Mouse (Mus musculus) stomach, postnatal 0 days (tissue): Measurements from ENCODE around the gene Gabrb1. TPM values are rescaled to one million over a fixed set of nuclear protein-coding genes. Genes with fewer than 3 reads are reported as not detected.

ENCODE experiments used
- ATAC-seq: fragments of 200-750 bp; cut with Nextera tagmentation; 2 replicates; pipeline ENCODE4 v1.8.0; 2017; ENCODE audit not compliant: low FRiP score, low TSS enrichment
- DNase-seq: peaks from one replicate; pipeline ENCODE4 v3.0.0-alpha.2; 2016; ENCODE audit warnings: low spot score
- H3K27ac ChIP-seq: fragments of 300-500 bp; sonication (generic); replicated peaks from 2 replicates; pipeline ENCODE4 v1.5.1; 2014; ENCODE audit warnings: mild to moderate bottlenecking, control low read depth
- H3K27me3 ChIP-seq: fragments of 300-500 bp; sonication (generic); 2 replicates; pipeline ENCODE4 v1.6.1; 2014; ENCODE audit warnings: low read length; ENCODE audit not compliant: control insufficient read depth, insufficient read depth
- H3K36me3 ChIP-seq: fragments of 300-500 bp; sonication (generic); 2 replicates; pipeline ENCODE4 v1.6.1; 2014; ENCODE audit warnings: low read length, mixed read lengths; ENCODE audit not compliant: control insufficient read depth, insufficient read depth
- H3K4me1 ChIP-seq: fragments of 300-500 bp; sonication (generic); replicated peaks from 2 replicates; pipeline ENCODE4 v1.6.1; 2014; ENCODE audit warnings: antibody characterized with exemption; ENCODE audit not compliant: control insufficient read depth, insufficient read depth
- H3K4me2 ChIP-seq: fragments of 300-500 bp; sonication (generic); replicated peaks from 2 replicates; pipeline ENCODE4 v1.6.1; 2014; ENCODE audit warnings: low read depth, mild to moderate bottlenecking, control low read depth, moderate library complexity
- H3K4me3 ChIP-seq: fragments of 300-500 bp; sonication (generic); 2 replicates; pipeline ENCODE4 v1.5.1; 2014; ENCODE audit warnings: low read depth, low read length, control low read depth
- H3K9ac ChIP-seq: fragments of 300-500 bp; sonication (generic); 2 replicates; pipeline ENCODE4 v1.6.1; 2014; ENCODE audit warnings: mild to moderate bottlenecking, low read length, control low read depth, mixed read lengths
- H3K9me3 ChIP-seq: fragments of 300-500 bp; sonication (generic); 2 replicates; pipeline ENCODE4 v1.6.1; 2016; ENCODE audit warnings: low read length; ENCODE audit not compliant: control insufficient read depth
- CTCF ChIP-seq: IDR thresholded peaks from 2 replicates; pipeline ENCODE4 v1.5.1; 2016; ENCODE audit warnings: antibody characterized with exemption, low read depth, mild to moderate bottlenecking, moderate library complexity
- EP300 ChIP-seq: optimal IDR thresholded peaks from 2 replicates; pipeline ENCODE3; 2016; ENCODE audit warnings: antibody characterized with exemption
- WGBS: fragments of 180-500 bp; shearing (Covaris S2); extraction: QIAGEN DNeasy Blood & Tissue Kit; methylation state at CpG from one replicate; pipeline ENCODE4 v1.1.7; 2014; 5-methylcytosine and 5-hydroxymethylcytosine counted together
- polyA plus RNA-seq: library from polyadenylated mRNA; unstranded; fragments of >200 nt; fragmentation: Nextera tagmentation; extraction: Ambion mirVana; gene quantifications from 2 replicates; pipeline ENCODE4 v1.2.1, GENCODE M21; 2015

Gene Gabrb1
- polyA plus RNA-seq, 1 experiment from 2014 or later = 0.10 TPM

DNA sequence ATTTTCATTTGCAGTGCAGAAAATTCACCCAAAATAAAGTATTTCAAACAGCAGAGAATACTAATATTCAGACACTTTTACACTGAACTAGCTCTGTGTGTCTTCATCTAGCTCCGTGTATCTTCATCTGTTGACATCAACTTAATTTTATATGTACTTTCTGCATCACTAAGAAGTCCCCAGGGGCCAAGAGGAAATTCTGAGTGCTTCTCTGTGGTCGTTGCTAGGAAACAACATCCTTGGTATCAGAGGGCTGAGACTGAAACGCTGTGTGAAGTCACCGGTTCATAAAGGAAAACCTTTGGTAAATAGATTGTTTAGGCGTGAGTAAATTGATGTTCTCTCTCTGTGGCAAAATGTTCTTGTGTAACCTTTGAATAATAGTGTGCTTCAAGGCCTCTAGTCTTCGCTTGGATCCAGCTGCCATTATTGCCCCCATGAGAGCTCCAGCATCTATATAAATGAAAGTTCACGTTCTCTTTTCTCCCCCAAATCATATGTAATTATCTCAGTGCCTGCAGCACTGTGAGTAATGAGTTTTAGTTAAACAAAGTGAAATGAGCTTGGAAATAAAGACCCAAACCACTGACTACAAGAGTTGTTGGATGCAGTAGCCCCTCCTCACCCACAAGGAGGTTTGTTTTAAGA, 446.5 kb downstream of the Gabrb1 start:
- no peak overlapping the region for H3K27ac ChIP-seq
- no peak overlapping the region for H3K9ac ChIP-seq
- 60% methylated on average over 7 of the region's 7 CpGs for WGBS
- H3K27me3 ChIP-seq = no peaks in the 10 kb centered on the region
- no peaks in the 10 kb centered on the region for H3K4me1 ChIP-seq
- no peak overlapping the region for H3K4me3 ChIP-seq
- TF ChIP-seq EP300 (no peak), CTCF (no peak)
- H3K4me2 ChIP-seq = no peak overlapping the region
- H3K9me3 ChIP-seq = no peaks in the 10 kb centered on the region
- ATAC-seq (no peak), DNase-seq (no peak)
- H3K36me3 ChIP-seq = no peaks in the 10 kb centered on the region

DNA sequence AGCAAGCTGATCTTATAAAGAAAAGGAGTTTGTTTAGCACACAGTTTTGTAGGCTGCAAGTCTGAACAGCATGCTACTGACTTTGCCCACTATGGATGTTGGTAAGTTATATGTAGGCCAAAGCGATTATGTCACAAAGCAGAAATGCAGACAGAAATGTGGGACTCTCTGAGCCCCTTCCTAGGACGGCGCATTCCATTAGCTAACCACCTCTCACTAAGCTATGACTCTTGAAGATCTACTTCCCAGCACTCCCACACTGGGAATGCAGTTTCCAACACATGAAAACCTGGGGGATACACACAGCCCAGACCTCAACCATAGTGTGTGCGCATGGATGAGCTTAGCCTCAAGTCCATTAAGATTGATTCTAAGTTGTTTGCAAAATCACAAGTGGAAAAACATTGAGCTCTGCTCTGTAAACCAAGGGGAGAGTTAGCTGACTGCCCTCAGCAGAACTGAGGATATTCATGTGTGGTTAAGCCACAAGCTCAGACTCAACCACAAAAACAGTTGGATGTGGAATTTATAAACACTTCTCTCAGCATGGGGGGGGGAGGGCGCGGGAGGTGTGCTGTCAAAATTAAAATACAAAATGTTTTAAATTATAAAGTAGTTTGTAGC, 464.6 kb downstream of the Gabrb1 start:
- Histone ChIP-seq H3K27me3 (no peaks in the 10 kb centered on the region), H3K9ac (no peak overlapping the region), H3K4me1 (no peaks in the 10 kb centered on the region), H3K4me2 (no peak overlapping the region), H3K27ac (no peak overlapping the region), H3K36me3 (no peaks in the 10 kb centered on the region), H3K4me3 (no peak overlapping the region), H3K9me3 (no peaks in the 10 kb centered on the region)
- ATAC-seq (no peak), DNase-seq (no peak)
- TF ChIP-seq CTCF (no peak), EP300 (no peak)
- WGBS = 77% methylated on average over 6 of the region's 6 CpGs

- H3K27me3 ChIP-seq = no peaks in the 10 kb centered on the region
- no peak overlapping the region for H3K9ac ChIP-seq
- WGBS = 87% methylated on average over 4 of the region's 4 CpGs
- H3K4me1 ChIP-seq = no peaks in the 10 kb centered on the region
- H3K9me3 ChIP-seq = no peaks in the 10 kb centered on the region
- no peaks in the 10 kb centered on the region for H3K36me3 ChIP-seq
- ATAC-seq = no peak
- no peak for TF ChIP-seq EP300
- TF ChIP-seq CTCF = no peak
- H3K4me2 ChIP-seq = no peak overlapping the region
- H3K4me3 ChIP-seq = no peak overlapping the region
- H3K27ac ChIP-seq = no peak overlapping the region
- no peak for DNase-seq
Measured at GRCm38 (mm10) chr5:72126681-72127080, 468.8 kb downstream of the Gabrb1 start.

DNA sequence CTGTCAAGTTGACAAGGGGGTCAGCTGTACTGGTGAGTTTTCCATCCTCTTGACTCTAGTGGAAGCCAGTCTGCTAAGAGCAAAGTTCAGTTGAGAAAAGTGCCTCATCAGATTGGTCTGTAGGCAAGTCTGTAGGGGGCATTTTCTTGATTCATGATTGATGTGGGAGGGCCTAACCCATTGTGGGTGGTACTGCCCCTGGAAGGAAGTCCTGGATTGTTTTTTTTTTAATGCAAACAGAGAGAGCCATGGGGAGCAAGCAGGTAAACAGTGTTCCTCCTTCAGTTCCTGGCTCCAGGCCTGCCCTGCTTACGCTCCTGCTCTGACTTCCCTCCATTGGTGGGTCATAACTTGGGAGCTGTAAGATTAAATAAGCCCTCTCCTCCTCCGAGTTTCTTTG, 476.0 kb downstream of the Gabrb1 start:
- 55% methylated on average over 2 of the region's 2 CpGs for WGBS

DNA sequence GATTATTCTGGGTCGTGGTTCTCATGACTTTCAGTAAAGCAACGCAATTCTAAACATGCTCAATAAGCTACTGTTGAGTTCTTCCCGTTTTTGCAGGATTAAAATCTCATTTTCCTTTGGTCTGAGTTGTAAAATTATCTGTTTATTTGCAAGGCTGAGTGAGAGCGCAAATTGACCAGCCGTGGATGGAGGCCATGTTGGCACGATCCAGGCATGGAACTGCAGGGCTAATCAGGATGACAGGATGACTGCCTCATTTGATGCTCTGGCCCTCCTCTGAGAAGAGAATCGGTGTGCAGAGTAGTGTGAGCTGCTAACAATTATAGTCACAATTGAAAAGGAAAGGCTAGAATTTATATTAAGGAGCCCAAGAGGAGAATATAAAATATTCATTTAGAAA, 480.3 kb downstream of the Gabrb1 start:
- DNase-seq (no peak), ATAC-seq (no peak)
- H3K9ac ChIP-seq = no peak overlapping the region
- H3K27me3 ChIP-seq = no peaks in the 10 kb centered on the region
- H3K4me3 ChIP-seq = no peak overlapping the region
- H3K36me3 ChIP-seq = no peaks in the 10 kb centered on the region
- no peaks in the 10 kb centered on the region for H3K4me1 ChIP-seq
- TF ChIP-seq EP300 (no peak), CTCF (no peak)
- no peaks in the 10 kb centered on the region for H3K9me3 ChIP-seq
- no peak overlapping the region for H3K4me2 ChIP-seq
- 81% methylated on average over 7 of the region's 7 CpGs for WGBS
- no peak overlapping the region for H3K27ac ChIP-seq

More for the DNA sequence above, 476.0 kb downstream of the Gabrb1 start:
- no peak for TF ChIP-seq EP300
- no peak for TF ChIP-seq CTCF
- DNase-seq (no peak), ATAC-seq (no peak)
- H3K9ac ChIP-seq = no peak overlapping the region
- H3K4me1 ChIP-seq = no peaks in the 10 kb centered on the region
- no peaks in the 10 kb centered on the region for H3K27me3 ChIP-seq
- no peak overlapping the region for H3K4me2 ChIP-seq
- no peaks in the 10 kb centered on the region for H3K36me3 ChIP-seq
- no peak overlapping the region for H3K4me3 ChIP-seq
- H3K9me3 ChIP-seq = no peaks in the 10 kb centered on the region
- H3K27ac ChIP-seq = no peak overlapping the region

DNA sequence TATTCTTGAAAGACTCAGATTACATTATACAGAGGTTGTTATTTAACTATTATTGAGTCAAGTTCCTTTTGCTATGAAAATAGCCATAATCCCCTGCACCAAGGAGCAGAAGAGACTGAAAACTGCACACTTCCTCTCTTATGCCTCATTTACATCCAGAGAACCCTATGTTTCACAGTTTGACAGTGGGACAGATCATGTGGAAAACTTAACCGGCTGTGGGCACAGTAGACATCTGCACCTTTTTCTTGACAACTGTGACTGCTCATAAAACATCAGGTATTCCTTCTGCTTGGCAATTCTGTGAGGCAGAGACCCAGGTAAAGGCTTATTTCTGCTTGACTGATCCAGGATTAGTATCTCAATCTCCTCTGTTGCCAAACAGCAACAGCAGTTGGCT, 481.7 kb downstream of the Gabrb1 start:
- Histone ChIP-seq H3K4me2 (no peak overlapping the region), H3K27ac (no peak overlapping the region), H3K36me3 (no peaks in the 10 kb centered on the region), H3K4me1 (no peaks in the 10 kb centered on the region), H3K27me3 (no peaks in the 10 kb centered on the region), H3K9me3 (no peaks in the 10 kb centered on the region), H3K9ac (no peak overlapping the region), H3K4me3 (no peak overlapping the region)
- DNase-seq (no peak), ATAC-seq (no peak)
- TF ChIP-seq EP300 = no peak
- TF ChIP-seq CTCF = no peak
- whole genome bisulfite sequencing = 84% methylated on average over 1 of the region's 1 CpGs
